Mouse (Mus musculus) ovary, postnatal 10 days (tissue): ENCODE data around the gene Grb10.

Experiments
- DNase-seq: peaks from one replicate; pipeline ENCODE4 v3.0.0; 2022; ENCODE audit warnings: low spot score

Gene Grb10

DNA sequence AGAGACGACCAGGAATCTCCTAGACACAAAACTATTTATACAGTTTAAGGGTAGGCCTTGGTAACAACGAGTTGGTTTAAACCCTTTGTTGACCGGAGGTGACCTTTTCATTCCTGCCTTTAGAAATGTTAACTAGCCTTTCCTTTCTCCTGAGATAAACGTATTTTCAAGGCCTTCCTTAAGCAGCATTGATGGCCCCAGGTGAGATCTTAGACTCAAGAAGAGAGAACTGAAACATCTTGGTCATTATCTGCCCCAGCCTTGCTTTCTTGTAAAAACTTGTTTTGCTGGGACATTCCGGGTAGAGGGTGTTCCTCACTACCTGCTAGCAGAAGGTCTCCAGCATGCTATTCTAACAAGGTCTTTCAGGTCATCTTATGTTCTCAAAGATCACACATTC lies 133.5 kb downstream of the Grb10 start:
- no peak for DNase-seq

DNA sequence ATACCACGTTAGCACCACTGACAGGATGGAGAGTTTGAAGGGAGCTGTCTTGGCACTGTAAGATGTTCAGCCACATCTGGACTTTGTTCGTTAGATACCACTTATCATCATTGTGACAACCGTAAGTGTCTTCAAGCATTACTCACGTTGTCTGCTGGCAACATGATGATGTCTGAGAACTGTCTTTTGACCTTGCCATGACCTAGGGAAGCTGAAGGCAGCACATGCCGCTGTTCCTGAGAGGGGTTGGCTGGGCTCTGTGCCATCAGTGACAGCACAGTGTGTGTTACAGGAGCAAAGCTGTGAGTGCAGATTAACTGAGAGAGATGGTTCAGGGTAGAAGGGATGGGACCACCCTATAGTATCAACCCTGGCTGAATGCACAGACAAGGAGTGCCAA lies 137.0 kb downstream of the Grb10 start:
- no peak for DNase-seq

- DNase-seq: no peak
These were observed 140.0 kb downstream of the Grb10 start for GRCm38 (mm10) chr11:11898496-11898895.

DNA sequence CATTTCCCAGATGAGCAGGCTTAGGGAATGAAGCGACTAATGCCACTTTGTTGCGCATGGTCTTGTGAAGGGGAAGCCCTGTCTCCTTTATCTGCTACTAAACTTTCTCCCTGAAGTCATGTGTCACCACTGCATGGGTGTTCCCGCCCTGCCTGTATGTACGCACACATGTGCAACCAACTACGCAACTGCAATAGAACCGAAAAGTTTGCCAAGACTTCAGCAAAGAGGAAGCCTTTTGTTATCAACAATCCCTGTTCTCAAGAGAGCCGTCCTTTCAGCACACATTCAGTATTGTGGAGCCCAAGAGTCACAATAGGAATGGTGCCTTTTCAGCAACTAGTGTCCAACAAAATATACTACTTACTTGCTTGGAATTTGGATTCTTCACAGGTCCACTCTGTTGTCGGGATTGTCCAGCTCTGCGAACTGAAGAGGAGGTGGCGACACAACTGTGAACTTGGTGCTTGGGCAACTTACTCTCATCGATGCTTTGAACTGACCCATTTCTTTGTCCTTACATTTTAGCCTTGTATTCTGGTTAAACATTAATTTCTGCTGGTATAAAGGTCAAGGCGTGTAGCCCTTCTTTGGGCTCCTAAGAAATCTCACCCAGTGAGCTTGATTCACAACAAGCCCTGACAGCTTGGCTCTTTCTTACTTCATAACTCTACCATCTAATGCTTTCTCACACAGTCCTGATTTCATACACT lies 140.7 kb downstream of the Grb10 start, which contains the start of gene Ddc:
Gene Ddc (minus strand): TSS at position 500 of the 713 bp plus-strand sequence.
- DNase-seq: no peak

DNA sequence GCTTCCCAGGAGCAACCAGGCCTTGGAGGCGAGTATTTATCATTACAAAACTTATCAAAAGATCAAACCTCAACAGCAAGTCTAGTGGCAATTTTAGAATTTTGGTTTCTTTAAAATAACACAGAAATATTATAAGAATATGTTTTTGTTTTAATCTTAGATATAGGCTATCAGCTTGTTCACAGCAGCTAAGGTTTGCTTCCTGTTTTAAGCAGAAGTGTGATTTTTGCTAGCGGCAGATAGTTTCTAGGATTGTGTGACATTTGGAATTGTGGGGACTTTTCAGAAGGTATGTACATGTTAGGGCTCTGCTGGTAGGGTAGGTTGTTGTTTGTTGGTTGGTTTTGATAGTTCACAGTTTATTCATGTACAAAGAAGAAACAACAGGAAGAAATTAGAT lies 143.0 kb downstream of the Grb10 start:
- no peak for DNase-seq

DNA sequence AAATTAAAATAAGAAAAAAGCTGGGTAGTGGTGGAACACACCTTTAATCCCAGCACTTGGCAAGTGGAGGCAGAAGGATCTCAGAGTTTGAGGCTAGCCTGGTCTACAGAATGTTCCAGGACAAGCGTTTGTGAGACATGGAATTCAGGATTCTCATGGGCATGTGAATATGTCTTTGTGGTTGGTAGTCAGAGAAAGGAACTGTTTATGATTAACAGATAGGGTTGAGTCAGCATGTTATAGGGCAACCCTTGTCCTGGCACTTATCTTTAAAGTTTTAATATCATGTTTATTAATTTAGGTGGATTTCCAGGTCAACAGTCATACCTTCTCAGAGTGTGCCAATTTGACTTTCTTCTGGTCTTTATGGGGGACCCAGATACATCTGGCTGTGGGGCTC lies 144.7 kb downstream of the Grb10 start:
- no peak for DNase-seq

DNA sequence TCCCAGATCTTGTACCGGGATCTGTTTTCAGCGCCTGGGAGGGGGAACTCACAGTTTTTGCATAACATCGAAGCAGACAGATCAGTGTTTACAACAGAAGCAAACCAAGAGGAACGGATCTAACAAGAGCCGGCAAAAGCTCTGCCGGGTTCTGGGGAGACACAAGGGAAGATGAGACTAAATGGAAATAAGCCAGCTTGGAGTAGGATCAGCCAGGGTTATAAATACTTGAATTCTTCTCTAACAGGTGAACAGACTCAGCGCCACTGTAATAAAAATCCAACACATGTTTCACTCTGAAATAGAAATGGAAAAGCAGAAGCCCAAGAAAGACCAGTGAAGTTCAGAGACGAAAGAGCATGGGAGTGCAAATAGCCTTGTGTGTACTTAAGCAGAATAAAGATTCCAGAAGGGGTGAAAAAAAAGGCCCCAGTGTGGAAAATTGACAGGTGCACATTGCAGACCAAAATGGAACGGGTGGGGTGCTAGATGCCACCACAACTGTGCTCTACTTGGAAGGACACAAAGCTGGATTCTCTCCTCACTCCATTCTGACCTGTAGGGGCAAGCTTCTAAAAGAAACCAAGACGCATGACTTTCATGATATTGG lies 145.4 kb downstream of the Grb10 start:
- DNase-seq: no peak

DNA sequence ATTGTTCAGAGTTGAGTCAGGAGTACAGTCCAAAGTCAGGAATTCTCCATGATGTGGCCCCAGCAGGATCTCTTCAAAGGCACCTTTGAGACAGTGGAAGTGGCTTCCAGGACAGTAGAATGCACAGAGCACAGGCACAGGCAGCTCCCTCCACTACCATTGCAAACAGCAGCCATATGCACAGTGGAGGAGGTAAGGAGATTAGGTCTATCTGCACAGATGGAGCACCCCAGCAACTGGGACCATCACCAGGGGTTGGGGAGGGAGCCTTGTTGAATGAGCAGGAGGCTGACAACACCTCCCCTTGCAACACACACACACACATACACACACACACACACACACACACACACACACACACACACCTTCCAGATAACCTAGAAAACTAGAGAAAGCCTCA lies 146.7 kb downstream of the Grb10 start:
- DNase-seq: no peak

DNA sequence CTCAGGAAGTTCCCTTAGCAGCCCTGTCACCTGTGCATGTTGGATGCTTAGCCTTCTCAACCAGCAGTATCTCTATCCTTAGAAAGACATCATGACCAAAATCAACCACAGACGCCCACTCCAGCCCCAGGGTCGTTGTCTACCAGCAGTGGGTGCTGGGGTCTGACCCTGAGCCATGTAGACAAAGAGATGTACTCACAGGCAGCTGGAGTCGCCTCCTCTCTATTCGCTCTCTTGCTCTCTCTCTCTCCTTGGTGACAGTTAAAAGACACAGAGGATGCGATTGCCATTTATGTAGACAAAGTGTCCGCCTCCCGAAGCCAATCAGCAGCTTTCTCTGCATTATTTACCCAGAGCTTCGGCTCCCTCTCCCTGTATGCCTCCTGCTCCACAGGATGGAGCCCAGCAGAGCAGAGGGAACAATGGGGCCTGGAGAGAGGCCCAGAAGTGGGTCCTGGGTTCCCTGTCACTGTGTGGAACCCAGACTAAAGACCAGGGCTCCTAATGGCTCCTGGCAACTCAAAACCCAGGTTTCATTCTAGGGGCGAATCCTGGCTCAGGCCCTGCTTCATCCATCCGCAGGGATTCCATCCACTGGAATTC lies 148.2 kb downstream of the Grb10 start:
- DNase-seq: no peak

DNA sequence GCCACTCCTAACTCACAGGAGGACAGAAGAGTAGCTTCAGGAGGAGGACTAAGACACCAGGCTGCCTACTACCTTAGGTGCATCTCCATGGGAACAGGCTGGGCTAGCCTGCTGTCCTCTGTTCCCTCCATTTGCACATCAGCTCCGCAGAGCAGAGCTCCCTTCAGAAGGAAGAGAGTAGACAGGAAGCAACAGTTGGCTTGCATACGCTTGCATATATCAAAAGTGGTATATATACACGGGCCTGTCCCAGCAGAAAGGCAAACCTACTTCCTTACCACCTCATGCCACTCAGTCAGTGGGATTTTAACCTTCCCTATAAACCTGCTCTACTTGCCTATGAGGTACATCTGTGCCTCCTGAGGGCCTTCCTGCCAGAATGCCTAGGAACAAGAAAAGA lies 149.8 kb downstream of the Grb10 start:
- DNase-seq: no peak

GRCm38 (mm10) chr11:11888051-11888450 lies 150.4 kb downstream of the Grb10 start:
- DNase-seq: no peak

GRCm38 (mm10) chr11:11886403-11886998 lies 152.0 kb downstream of the Grb10 start:
- DNase-seq: no peak

DNA sequence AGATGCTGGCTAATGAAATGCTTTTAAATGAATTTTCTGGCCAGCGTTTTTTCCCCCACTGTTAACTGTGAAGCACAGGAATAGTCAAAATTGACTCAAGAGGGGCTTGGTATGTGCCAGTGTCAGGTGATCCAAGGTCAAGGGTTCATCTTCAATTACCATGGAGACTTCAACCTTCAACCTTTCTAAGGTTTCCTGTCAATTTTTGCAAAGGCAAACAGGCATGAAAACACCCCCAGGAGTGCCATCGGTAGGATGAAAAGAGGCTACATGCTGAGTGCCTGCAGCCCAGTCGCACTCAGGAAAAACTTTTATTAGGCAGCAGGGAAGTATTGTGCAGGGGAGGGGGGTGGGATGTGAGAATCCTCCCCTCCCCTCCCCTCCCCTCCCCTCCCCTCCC lies 152.6 kb downstream of the Grb10 start:
- DNase-seq: no peak

DNA sequence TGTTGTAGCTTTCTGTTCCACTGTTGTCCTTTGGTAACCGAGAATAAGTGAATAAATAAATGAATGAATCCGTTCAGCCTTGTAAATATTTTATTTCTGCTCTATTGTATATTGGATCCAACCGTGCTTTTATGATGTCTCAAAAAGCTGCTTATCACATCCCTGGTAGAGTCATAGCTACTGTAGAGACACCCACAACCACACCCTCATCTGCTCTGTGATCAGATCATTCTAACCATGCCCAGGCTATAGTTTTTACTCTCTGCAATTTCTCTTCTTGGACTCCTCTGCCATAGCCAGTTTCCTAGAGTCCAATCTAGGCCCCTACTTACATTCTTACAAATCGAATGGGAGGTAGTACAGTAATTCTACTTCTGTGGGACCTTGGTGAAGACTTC lies 153.2 kb downstream of the Grb10 start:
- no peak for DNase-seq

- DNase-seq: no peak
These were observed 153.8 kb downstream of the Grb10 start for GRCm38 (mm10) chr11:11884533-11885245.

- no peak for DNase-seq
These were observed 156.7 kb downstream of the Grb10 start for GRCm38 (mm10) chr11:11881783-11882155.

GRCm38 (mm10) chr11:11881026-11881782 lies 157.3 kb downstream of the Grb10 start:
- no peak for DNase-seq
